ENCODE assay signal across 17 mouse cellular contexts in genomic region chr14:103567957-103568356, GRCm38 (mm10). TPM values are rescaled to one million over a fixed set of nuclear protein-coding genes. Genes with fewer than 3 reads are reported as not detected.
DNase-seq lines count a peak whose midpoint lies in the region; ATAC-seq and TF ChIP-seq lines count a peak whose summit lies in the region.
"Had no signal": no experiment of that assay in that cellular context is flagged by ENCODE, and none has a peak within 500 bp of the region (broad histone marks: within the 10 kb centered on the region; RNA-seq: fewer than 3 reads in every experiment).

No protein-coding gene starts in this region.

- H3K4me2 ChIP-seq in forebrain, postnatal 0 days (ENCODE audit: low read depth) = no peak overlapping the region
- no peak overlapping the region for H3K4me2 ChIP-seq in forebrain, embryonic 13.5 days
- no peak overlapping the region for H3K4me2 ChIP-seq in kidney, embryonic 16.5 days (replicated peaks; ENCODE audit: low read depth, low read length)
- H3K4me2 ChIP-seq: liver, embryonic 13.5 days; lung, embryonic 14.5 days had no signal

- TF ChIP-seq CTCF in forebrain, postnatal 0 days (IDR thresholded peaks at IDR 0.05; ENCODE audit: low read depth) = no peak

- H3K36me3 ChIP-seq in forebrain, postnatal 0 days (ENCODE audit: insufficient read depth) = no peaks in the 10 kb centered on the region
- no peaks in the 10 kb centered on the region for H3K36me3 ChIP-seq in forebrain, embryonic 13.5 days (ENCODE audit: poor library complexity, severe bottlenecking)
- no peaks in the 10 kb centered on the region for H3K36me3 ChIP-seq in kidney, embryonic 16.5 days (ENCODE audit: insufficient read depth, low read length)
- H3K36me3 ChIP-seq: liver, embryonic 13.5 days; midbrain, embryonic 10.5 days had no signal

- no peak overlapping the region for H3K9ac ChIP-seq in forebrain, postnatal 0 days
- H3K9ac ChIP-seq in forebrain, embryonic 13.5 days = no peak overlapping the region
- H3K9ac ChIP-seq in kidney, embryonic 16.5 days (replicated peaks; ENCODE audit: low read length) = no peak overlapping the region
- H3K9ac ChIP-seq: liver, embryonic 13.5 days; lung, embryonic 14.5 days had no signal

- H3K4me1 ChIP-seq in forebrain, postnatal 0 days (ENCODE audit: insufficient read depth) = no peaks in the 10 kb centered on the region; the same call in 1 of the 2 replicates
- peaks cover 3% of the 10 kb centered on the region; the same call in 1 of the 2 replicates for H3K4me1 ChIP-seq in forebrain, embryonic 13.5 days
- no peaks in the 10 kb centered on the region for H3K4me1 ChIP-seq in kidney, embryonic 16.5 days (ENCODE audit: insufficient read depth, low read length)
- H3K4me1 ChIP-seq: liver, embryonic 13.5 days; midbrain, embryonic 10.5 days had no signal

- H3K27ac ChIP-seq in forebrain, postnatal 0 days (ENCODE audit: low read depth, low read length) = no peak overlapping the region; the same call in 1 of the 2 replicates
- no peak overlapping the region; the same call in 1 of the 2 replicates for H3K27ac ChIP-seq in forebrain, embryonic 13.5 days
- H3K27ac ChIP-seq in kidney, embryonic 16.5 days (ENCODE audit: low read length) = no peak overlapping the region
- H3K27ac ChIP-seq: left cerebral cortex, adult 2 months; liver, embryonic 13.5 days; midbrain, embryonic 10.5 days had no signal

- no peak for DNase-seq in forebrain, postnatal 0 days
- DNase-seq in kidney, adult 9 months = no peak
- DNase-seq in adrenal gland, adult 2 months = peak; percentile 83
- DNase-seq in fibroblast of lung, adult 2 months (ENCODE audit: low read depth) = peak; percentile 10
- DNase-seq in left cerebral cortex, adult 8-10 months (ENCODE audit: low spot score in 2 of 2) = no peak
- DNase-seq: cerebellum, postnatal 25 days; embryo, embryonic 11 days; kidney, postnatal 14 days; liver, embryonic 13.5 days; lung, embryonic 14.5 days; lung, postnatal 36 days; right cerebral cortex, postnatal 25 days had no signal

- 8% methylated on average over 1 of the region's 1 CpGs for WGBS in forebrain, postnatal 0 days
- 67% methylated on average over 1 of the region's 1 CpGs for WGBS in forebrain, embryonic 13.5 days
- WGBS in kidney, embryonic 16.5 days = 19% methylated on average over 1 of the region's 1 CpGs

- no peak overlapping the region for H3K4me3 ChIP-seq in forebrain, postnatal 0 days (ENCODE audit: low read depth, low read length)
- H3K4me3 ChIP-seq in forebrain, embryonic 13.5 days = no peak overlapping the region
- H3K4me3 ChIP-seq in kidney, embryonic 16.5 days (ENCODE audit: low read length) = no peak overlapping the region
- H3K4me3 ChIP-seq: left cerebral cortex, adult 2 months; liver, embryonic 13.5 days; midbrain, embryonic 10.5 days had no signal

- no peaks in the 10 kb centered on the region for H3K27me3 ChIP-seq in forebrain, postnatal 0 days (ENCODE audit: insufficient read depth, low read length)
- no peaks in the 10 kb centered on the region for H3K27me3 ChIP-seq in forebrain, embryonic 13.5 days
- H3K27me3 ChIP-seq in kidney, embryonic 16.5 days (ENCODE audit: insufficient read depth, low read length) = no peaks in the 10 kb centered on the region
- H3K27me3 ChIP-seq: liver, embryonic 13.5 days had no signal

- no peaks in the 10 kb centered on the region for H3K9me3 ChIP-seq in forebrain, postnatal 0 days (ENCODE audit: low read length)
- no peaks in the 10 kb centered on the region for H3K9me3 ChIP-seq in forebrain, embryonic 13.5 days (replicated peaks)
- H3K9me3 ChIP-seq in kidney, embryonic 16.5 days (ENCODE audit: low read length) = no peaks in the 10 kb centered on the region
- H3K9me3 ChIP-seq: liver, embryonic 13.5 days; midbrain, embryonic 10.5 days had no signal

- ATAC-seq in forebrain, postnatal 0 days = 0 out of 2 replicates have a peak, but pooled peaks have one; percentile 27
- ATAC-seq in forebrain, embryonic 13.5 days = no peak
- ATAC-seq in kidney, embryonic 16.5 days (ENCODE audit: low FRiP score, low TSS enrichment) = peak; percentile 69; the same call in 1 of the 2 replicates
- ATAC-seq: intestine, embryonic 16.5 days had no signal

RNA-seq across cellular contexts. Expression of gene Scel, which starts 54.8 kb away (rescaled TPM):
- 0.29 and 1.1 TPM in 2 replicates for total RNA-seq in forebrain, postnatal 0 days (2014; rRNA removed)
- polyA plus RNA-seq in forebrain, postnatal 0 days (2015; fragmentation: Nextera tagmentation; extraction: Ambion mirVana) = 0.19 and 0.30 TPM in 2 replicates
- 0.10 TPM in 1 of 2 replicates, not detected in the other for polyA plus RNA-seq in forebrain, embryonic 13.5 days (2015; fragmentation: Nextera tagmentation; extraction: Ambion mirVana)
- polyA plus RNA-seq in kidney, embryonic 16.5 days (2015; fragmentation: Nextera tagmentation; extraction: Ambion mirVana) = 2.2 and 2.7 TPM in 2 replicates
- under 1 TPM in 1 of 2 experiments, not detected in 1; 0.35 TPM for total RNA-seq in adrenal gland, adult 2 months (2021)
- polyA plus RNA-seq in adrenal gland, adult 2 months (2012; rRNA removed) = 0.04 TPM in 1 of 2 replicates, not detected in the other
- total RNA-seq in left cerebral cortex, adult 8-10 months (2022) = 1 to 10 TPM; 1.2 to 1.5 (median 1.4) TPM

Comparison
In these comparisons a context has a peak if more than half of its experiments do, and no peak if none do; other contexts are left out.
1. DNase-seq: peak in adrenal gland, adult 2 months (single experiment) and fibroblast of lung, adult 2 months (single experiment); none in forebrain, postnatal 0 days (single experiment), kidney, adult 9 months (single experiment) and left cerebral cortex, adult 8-10 months (0 of 2).